Mouse (Mus musculus) MEL (cell line): ENCODE measurements around the gene Ptms. TPM values are rescaled to one million over a fixed set of nuclear protein-coding genes. Genes with fewer than 3 reads are reported as not detected.
A peak's percentile ranks its signal among the peaks of the same experiment; 100 is the strongest.

Experiments used
- DNase-seq: peaks from one replicate; pipeline ENCODE4 v3.0.0; 2011; ENCODE audit warnings: low read depth, low spot score
- H3K27ac ChIP-seq: 2 replicates; pipeline ENCODE4 v1.5.1; 2012; ENCODE audit warnings: low read depth, mild to moderate bottlenecking, control low read depth, low read length, moderate library complexity; ENCODE audit not compliant: control insufficient read depth
- H3K27me3 ChIP-seq, 2 experiments: fragments of 150-350 bp in 1 of 2; sonication (generic) in 1 of 2; 2 replicates each; pipeline ENCODE4 v1.6.1; 2012; ENCODE audit warnings: low read length in 2 of 2, mild to moderate bottlenecking in 2 of 2, improper control_type of control experiment in 1 of 2, moderate library complexity in 1 of 2; ENCODE audit not compliant: insufficient read depth in 2 of 2, control insufficient read depth in 1 of 2
- H3K36me3 ChIP-seq, 2 experiments: 2 replicates each; pipeline ENCODE4 v1.6.1; 2012 to 2014; ENCODE audit warnings: low read length in 2 of 2, improper control_type of control experiment in 1 of 2, inconsistent platforms in 1 of 2, mild to moderate bottlenecking in 1 of 2; ENCODE audit not compliant: insufficient read depth in 2 of 2, control insufficient read depth in 1 of 2
- H3K4me1 ChIP-seq, 2 experiments: fragments of 150-350 bp in 1 of 2; sonication (generic) in 1 of 2; 2 replicates each; pipeline ENCODE4 v1.6.1; 2012; ENCODE audit warnings: low read length in 2 of 2, improper control_type of control experiment in 1 of 2, mild to moderate bottlenecking in 1 of 2; ENCODE audit not compliant: insufficient read depth in 2 of 2, control insufficient read depth in 1 of 2
- H3K4me3 ChIP-seq, 2 experiments: fragments of 150-350 bp in 1 of 2; sonication (generic) in 1 of 2; 2 replicates each; pipeline ENCODE4 v1.5.1; 2012; ENCODE audit warnings: low read depth in 2 of 2, low read length in 2 of 2, mild to moderate bottlenecking in 2 of 2, moderate library complexity in 2 of 2, control low read depth in 1 of 2, improper control_type of control experiment in 1 of 2; ENCODE audit not compliant: control insufficient read depth in 1 of 2, insufficient read depth in 1 of 2
- H3K79me2 ChIP-seq: 2 replicates; pipeline ENCODE4 v1.6.1; 2012; ENCODE audit warnings: mild to moderate bottlenecking, low read length, moderate library complexity; ENCODE audit not compliant: control insufficient read depth, poor library complexity, insufficient read depth
- H3K9ac ChIP-seq: 2 replicates; pipeline ENCODE4 v1.6.1; 2012; ENCODE audit warnings: low read depth, mild to moderate bottlenecking, control low read depth, low read length, moderate library complexity; ENCODE audit not compliant: control insufficient read depth, poor library complexity, severe bottlenecking
- H3K9me3 ChIP-seq: fragments of 150-350 bp; sonication (generic); replicated peaks from 2 replicates; pipeline ENCODE4 v1.6.1; 2012; ENCODE audit warnings: mild to moderate bottlenecking, low read length, improper control_type of control experiment, moderate library complexity; ENCODE audit not compliant: insufficient read depth
- CHD1 ChIP-seq: IDR thresholded peaks from 2 replicates; pipeline ENCODE4 v1.6.1; 2012; ENCODE audit warnings: low read depth, mild to moderate bottlenecking, inconsistent platforms, low read length, improper control_type of control experiment
- CHD2 ChIP-seq: IDR thresholded peaks from 2 replicates; pipeline ENCODE4 v1.6.1; 2011; ENCODE audit warnings: low read length, improper control_type of control experiment
- E2F4 ChIP-seq: IDR thresholded peaks from 2 replicates; pipeline ENCODE4 v1.6.1; 2011; ENCODE audit warnings: low read depth, low read length, improper control_type of control experiment, borderline replicate concordance
- ETS1 ChIP-seq: IDR thresholded peaks from 2 replicates; pipeline ENCODE4 v1.6.1; 2012; ENCODE audit warnings: low read depth, mild to moderate bottlenecking, inconsistent platforms, low read length, improper control_type of control experiment, moderate library complexity
- JUND ChIP-seq: IDR thresholded peaks from 2 replicates; pipeline ENCODE4 v1.6.1; 2011; ENCODE audit warnings: low read depth, mild to moderate bottlenecking, improper control_type of control experiment, low read length
- MAZ ChIP-seq: IDR thresholded peaks from 2 replicates; pipeline ENCODE4 v1.6.1; 2012; ENCODE audit warnings: low read depth, mild to moderate bottlenecking, inconsistent platforms, low read length, improper control_type of control experiment
- MEF2A ChIP-seq: IDR thresholded peaks from 2 replicates; pipeline ENCODE4 v1.6.1; 2014; ENCODE audit warnings: low read depth, mild to moderate bottlenecking, inconsistent platforms, low read length, improper control_type of control experiment; ENCODE audit not compliant: poor library complexity, insufficient replicate concordance, severe bottlenecking; ENCODE audit errors: extremely low read depth
- MXI1 ChIP-seq: IDR thresholded peaks from 2 replicates; pipeline ENCODE4 v1.6.1; 2011; ENCODE audit warnings: mild to moderate bottlenecking, low read depth, low read length, improper control_type of control experiment
- MYB ChIP-seq: IDR thresholded peaks from 2 replicates; pipeline ENCODE4 v1.6.1; 2011; ENCODE audit warnings: mild to moderate bottlenecking, low read depth, low read length, improper control_type of control experiment
- MYC ChIP-seq: IDR thresholded peaks from 2 replicates; pipeline ENCODE4 v1.6.1; 2011; ENCODE audit warnings: low read depth, mild to moderate bottlenecking, low read length, improper control_type of control experiment, moderate library complexity
- NRF1 ChIP-seq: IDR thresholded peaks from 2 replicates; pipeline ENCODE4 v1.6.1; 2014; ENCODE audit warnings: low read depth, mild to moderate bottlenecking, inconsistent platforms, low read length, improper control_type of control experiment, moderate library complexity; ENCODE audit not compliant: poor library complexity, insufficient read depth, severe bottlenecking
- POLR2AphosphoS2 ChIP-seq: IDR thresholded peaks from 2 replicates; pipeline ENCODE4 v1.6.1; 2011; ENCODE audit warnings: low read length, improper control_type of control experiment
- POLR2AphosphoS5 ChIP-seq: IDR thresholded peaks from 2 replicates; pipeline ENCODE4 v1.6.1; 2012; ENCODE audit warnings: low read depth, borderline replicate concordance, mild to moderate bottlenecking, inconsistent platforms, low read length, moderate library complexity, mixed read lengths
- SIN3A ChIP-seq: IDR thresholded peaks from 2 replicates; pipeline ENCODE4 v1.6.1; 2012; ENCODE audit warnings: low read length, improper control_type of control experiment, inconsistent platforms
- TAL1 ChIP-seq: IDR thresholded peaks from 2 replicates; pipeline ENCODE4 v1.6.1; 2012; ENCODE audit warnings: mild to moderate bottlenecking, inconsistent platforms, low read length, moderate library complexity, mixed read lengths
- TBP ChIP-seq: IDR thresholded peaks from 2 replicates; pipeline ENCODE4 v1.8.0; 2011; ENCODE audit warnings: low read depth, low read length, improper control_type of control experiment
- TCF12 ChIP-seq: IDR thresholded peaks from 2 replicates; pipeline ENCODE4 v1.6.1; 2014; ENCODE audit warnings: low read depth, mild to moderate bottlenecking, inconsistent platforms, low read length, improper control_type of control experiment, moderate library complexity
- ZC3H11A ChIP-seq: IDR thresholded peaks from 2 replicates; pipeline ENCODE4 v1.6.1; 2012; ENCODE audit warnings: low read depth, mild to moderate bottlenecking, inconsistent platforms, low read length, improper control_type of control experiment
- ZMIZ1 ChIP-seq: IDR thresholded peaks from 2 replicates; pipeline ENCODE4 v1.6.1; 2012; ENCODE audit warnings: low read depth, mild to moderate bottlenecking, inconsistent platforms, low read length, improper control_type of control experiment, moderate library complexity
- polyA plus RNA-seq, 2 experiments: library from polyadenylated mRNA; stranded (reverse) in 1 of 2; unstranded in 1 of 2; fragments of >175 nt in 1 of 2; fragments of >200 nt in 1 of 2; gene quantifications; 2 replicates each; pipeline versions ENCODE4 v1.2.1 to v1.2.4; 2012; ENCODE audit warnings: low replicate concordance in 2 of 2, low read depth in 1 of 2; ENCODE audit not compliant: insufficient read length in 2 of 2, insufficient read depth in 1 of 2, missing spikeins in 1 of 2
- total RNA-seq: library from RNA; depleted of rRNA; stranded (reverse); fragments of 300-350 nt; gene quantifications from 2 replicates; pipeline ENCODE4 v1.2.3, GENCODE M21; 2012

Ptms gene
- total and polyA plus RNA-seq, 3 experiments: 31.8 to 177 TPM; not detected in 1

GRCm38 (mm10) chr6:124915160-124915941 is 4.6 kb downstream of the Ptms start:
- Histone ChIP-seq H3K9ac (no peak overlapping the region), H3K27ac (peak overlapping the region; percentile 56; the same call in 1 of the 2 replicates), H3K9me3 (no peaks in the 10 kb centered on the region), H3K4me1 (peaks cover 20 to 46% of the 10 kb centered on the region in 2 experiments), H3K36me3 (peaks cover 0 to 34% of the 10 kb centered on the region in 2 experiments; a peak in 2 of 4 replicates), H3K4me3 (no peak overlapping the region), H3K79me2 (peaks cover 6% of the 10 kb centered on the region; the same call in 1 of the 2 replicates), H3K27me3 (no peaks in the 10 kb centered on the region)
- DNase-seq: no peak
- TF ChIP-seq SIN3A (no peak), MXI1 (no peak), ETS1 (no peak), CHD1 (no peak), E2F4 (no peak), POLR2AphosphoS5 (no peak), MAZ (no peak), MYC (no peak), JUND (no peak), NRF1 (no peak), TAL1 (no peak), CHD2 (no peak), TCF12 (no peak), TBP (no peak), POLR2AphosphoS2 (no peak), ZC3H11A (no peak), MEF2A (no peak), MYB (no peak), ZMIZ1 (no peak)

GRCm38 (mm10) chr6:124914511-124914910 is 5.4 kb downstream of the Ptms start:
- Histone ChIP-seq H3K27me3 (no peaks in the 10 kb centered on the region), H3K9ac (no peak overlapping the region), H3K79me2 (peaks cover 6% of the 10 kb centered on the region; the same call in 1 of the 2 replicates), H3K27ac (no peak overlapping the region), H3K36me3 (peaks cover 0 to 28% of the 10 kb centered on the region in 2 experiments; a peak in 2 of 4 replicates), H3K4me3 (no peak overlapping the region), H3K9me3 (no peaks in the 10 kb centered on the region), H3K4me1 (peaks cover 20 to 37% of the 10 kb centered on the region in 2 experiments)
- DNase-seq: no peak
- TF ChIP-seq MYC (no peak), ETS1 (no peak)
